ENCODE assay signal across 8 mouse cellular contexts in genomic region chr16:16896382-16897055, GRCm38 (mm10). TPM values are rescaled to one million over a fixed set of nuclear protein-coding genes. Genes with fewer than 3 reads are reported as not detected.
DNase-seq lines count a peak whose midpoint lies in the region; ATAC-seq lines count a peak whose summit lies in the region.

TSS of gene Ppm1f (plus strand) at chr16:16896469.

- intact Hi-C loops in gastrocnemius, postnatal 14 days (cut with DNase I; ENCODE audit: low total_unique reads): no loop called here
- intact Hi-C loops in left cerebral cortex, postnatal 10 days (cut with DNase I): no loop called here

- peak; percentile 97 to 99 for DNase-seq in adrenal gland, adult (ENCODE audit: inconsistent age in 2 of 2, low spot score in 1 of 2)
- DNase-seq in embryo, embryonic 10.5 days (ENCODE audit: low spot score): peak; percentile 94
- peak; percentile 93 for DNase-seq in gastrocnemius, postnatal 14 days
- DNase-seq in left cerebral cortex, postnatal 10 days (ENCODE audit: extremely low spot score in 1 of 2, low spot score in 2 of 2): peak; percentile 91 to 94
- peak; percentile 96 for DNase-seq in right cerebral cortex, postnatal 25 days
- peak; percentile 91 to 94 for DNase-seq in urinary bladder, postnatal 4 days (ENCODE audit: low spot score in 2 of 2)

- peak; percentile 95 for ATAC-seq in inflammation-experienced regulatory T-cells, adult 6 months
- ATAC-seq in megakaryocyte-erythroid progenitor cell, adult 5-6 weeks (replicated peaks; ENCODE audit: low FRiP score, low TSS enrichment, poor library complexity, severe bottlenecking): peak; percentile 93

RNA-seq across cellular contexts. Expression of gene Ppm1f, which starts in this region (rescaled TPM):
- total RNA-seq in gastrocnemius, postnatal 14 days (2021): 10 to 100 TPM; 14.4 to 14.8 TPM
- polyA plus RNA-seq in inflammation-experienced regulatory T-cells, adult 6 months (2017; shearing (Covaris generic)): 10 to 100 TPM; 11.1 to 13.0 (median 11.7) TPM
- total RNA-seq in left cerebral cortex, postnatal 10 days (2021): 10 to 100 TPM; 25.2 to 25.7 TPM
- total RNA-seq in megakaryocyte-erythroid progenitor cell, adult 5-6 weeks (2014; fragmentation: Nextera tagmentation): 6.5 and 6.7 TPM in 2 replicates
- 10.1 and 12.1 TPM in 2 replicates for total RNA-seq in megakaryocyte-erythroid progenitor cell, adult 5-6 weeks (2017)

Comparison
In these comparisons a context has a peak if more than half of its experiments do, and no peak if none do; other contexts are left out.
1. Peak in every context shown above with its lines: DNase-seq and ATAC-seq.